Comparison of ENCODE assay signal across 8 mouse cellular contexts in genomic region chr10:117435734-117436121, GRCm38 (mm10). TPM values are rescaled to one million over a fixed set of nuclear protein-coding genes. Genes with fewer than 3 reads are reported as not detected.
DNase-seq lines count a peak whose midpoint lies in the region; ATAC-seq lines count a peak whose summit lies in the region.

No protein-coding gene starts in this region.

- no peaks in the 10 kb centered on the region for H3K36me3 ChIP-seq in embryonic facial prominence, embryonic 15.5 days
- H3K36me3 ChIP-seq in hindbrain, embryonic 15.5 days, result no peaks in the 10 kb centered on the region
- H3K36me3 ChIP-seq in midbrain, embryonic 15.5 days (replicated peaks), result no peaks in the 10 kb centered on the region

- no peak for ATAC-seq in embryonic facial prominence, embryonic 15.5 days (ENCODE audit: insufficient number of reproducible peaks, low FRiP score, low TSS enrichment, low read depth)
- peak; percentile 43 for ATAC-seq in hindbrain, embryonic 15.5 days (ENCODE audit: low FRiP score, low read depth)
- ATAC-seq in midbrain, embryonic 15.5 days (replicated peaks), result 0 out of 2 replicates have a peak, but pooled peaks have one; percentile 22
- no peak for ATAC-seq in CD4-positive, CD25-positive, alpha-beta regulatory T cell, adult 4 months

- H3K4me3 ChIP-seq in embryonic facial prominence, embryonic 15.5 days (replicated peaks), result peak overlapping the region; percentile 37
- peak overlapping the region; percentile 31; the same call in 1 of the 2 replicates for H3K4me3 ChIP-seq in hindbrain, embryonic 15.5 days
- H3K4me3 ChIP-seq in midbrain, embryonic 15.5 days, result 0 out of 2 replicates have a peak overlapping the region, but pooled peaks have one; percentile 29

- peaks cover 9% of the 10 kb centered on the region; the same call in 1 of the 2 replicates for H3K27me3 ChIP-seq in embryonic facial prominence, embryonic 15.5 days
- H3K27me3 ChIP-seq in hindbrain, embryonic 15.5 days, result 0 out of 2 replicates have a peak, but pooled peaks cover 3% of the 10 kb centered on the region
- peaks cover 11% of the 10 kb centered on the region for H3K27me3 ChIP-seq in midbrain, embryonic 15.5 days (replicated peaks)

- H3K4me1 ChIP-seq in embryonic facial prominence, embryonic 15.5 days, result peaks cover 22% of the 10 kb centered on the region
- peaks cover 18% of the 10 kb centered on the region for H3K4me1 ChIP-seq in hindbrain, embryonic 15.5 days (replicated peaks)
- peaks cover 21% of the 10 kb centered on the region for H3K4me1 ChIP-seq in midbrain, embryonic 15.5 days

- peak overlapping the region; percentile 76 for H3K4me2 ChIP-seq in embryonic facial prominence, embryonic 15.5 days (replicated peaks)
- H3K4me2 ChIP-seq in hindbrain, embryonic 15.5 days, result peak overlapping the region; percentile 58
- H3K4me2 ChIP-seq in midbrain, embryonic 15.5 days, result peak overlapping the region; percentile 52

- peak; percentile 23 for DNase-seq in left cerebral cortex, postnatal 4 days
- DNase-seq in left cerebral cortex, adult 11 months (ENCODE audit: low spot score), result no peak
- DNase-seq in T-cell, adult 2 months (ENCODE audit: low spot score), result no peak
- DNase-seq in retina, embryonic 14.5 days (ENCODE audit: low spot score), result no peak

- H3K9me3 ChIP-seq in embryonic facial prominence, embryonic 15.5 days (replicated peaks), result no peaks in the 10 kb centered on the region
- H3K9me3 ChIP-seq in hindbrain, embryonic 15.5 days, result no peaks in the 10 kb centered on the region
- no peaks in the 10 kb centered on the region for H3K9me3 ChIP-seq in midbrain, embryonic 15.5 days

- WGBS in embryonic facial prominence, embryonic 15.5 days, result 36% methylated on average over 12 of the region's 12 CpGs
- WGBS in hindbrain, embryonic 15.5 days, result 42% methylated on average over 12 of the region's 12 CpGs
- 44% methylated on average over 12 of the region's 12 CpGs for WGBS in midbrain, embryonic 15.5 days

- H3K9ac ChIP-seq in embryonic facial prominence, embryonic 15.5 days, result no peak overlapping the region
- H3K9ac ChIP-seq in hindbrain, embryonic 15.5 days, result peak overlapping the region; percentile 4; the same call in 1 of the 2 replicates
- H3K9ac ChIP-seq in midbrain, embryonic 15.5 days, result no peak overlapping the region

- H3K27ac ChIP-seq in embryonic facial prominence, embryonic 15.5 days (replicated peaks), result no peak overlapping the region
- no peak overlapping the region for H3K27ac ChIP-seq in hindbrain, embryonic 15.5 days (replicated peaks)
- H3K27ac ChIP-seq in midbrain, embryonic 15.5 days, result no peak overlapping the region

- intact Hi-C loops in left cerebral cortex, postnatal 4 days (cut with DNase I), result loop anchor here (5.0 to 10.0 kb wide), 2 partner anchors 73 to 211 kb away; partner anchors contain the start of gene Yeats4

RNA-seq across cellular contexts. Expression of gene Cpsf6, which starts 55.9 kb away (rescaled TPM):
- total RNA-seq in left cerebral cortex, postnatal 4 days (2021), result 100 to 1,000 TPM; 145 to 163 TPM
- 124 and 127 TPM in 2 replicates for polyA plus RNA-seq in embryonic facial prominence, embryonic 15.5 days (2015; fragmentation: Nextera tagmentation; extraction: Ambion mirVana)
- polyA plus RNA-seq in hindbrain, embryonic 15.5 days (2015; fragmentation: Nextera tagmentation; extraction: Ambion mirVana), result 123 and 126 TPM in 2 replicates
- polyA plus RNA-seq in midbrain, embryonic 15.5 days (2015; fragmentation: Nextera tagmentation; extraction: Ambion mirVana), result 148 and 154 TPM in 2 replicates
- 100 to 1,000 TPM; 116 to 124 TPM for polyA plus RNA-seq in CD4-positive, CD25-positive, alpha-beta regulatory T cell, adult 4 months (2017; shearing (Covaris generic))

Comparison
In these comparisons a context has a peak if more than half of its experiments do, and no peak if none do; other contexts are left out.
1. ATAC-seq: peak in hindbrain, embryonic 15.5 days (single experiment) and midbrain, embryonic 15.5 days (single experiment); none in embryonic facial prominence, embryonic 15.5 days (single experiment) and CD4-positive, CD25-positive, alpha-beta regulatory T cell, adult 4 months (single experiment).
2. Peak in every context shown above with its lines, with median percentiles within 50 percentile points of each other: H3K4me2 ChIP-seq and H3K4me3 ChIP-seq.